Mouse (Mus musculus) adrenal gland, adult (tissue): ENCODE data around the gene Marc2.

Experiments used
- DNase-seq, 2 experiments: peaks; one replicate each; pipeline ENCODE4 v3.0.0; 2022 to 2023; ENCODE audit warnings: low spot score in 1 of 2; ENCODE audit not compliant: inconsistent age in 2 of 2

Marc2 gene

GRCm38 (mm10) chr1:184846092-184846750 is at the start of gene Marc2:
Gene Marc2, minus strand, starts transcription at chr1:184846451.
- no peak for DNase-seq

- no peak for DNase-seq
These were observed 45.7 kb upstream of the Marc2 start for GRCm38 (mm10) chr1:184891998-184892397.

GRCm38 (mm10) chr1:184889454-184889853 is 43.2 kb upstream of the Marc2 start:
- peak in 1 of 2 experiments; percentile 62 for DNase-seq

- DNase-seq, result no peak
These were observed 39.9 kb upstream of the Marc2 start for GRCm38 (mm10) chr1:184886160-184886559.

- peak; percentile 85 to 90 for DNase-seq
These were observed 36.3 kb upstream of the Marc2 start, which contains the start of gene C130074G19Rik for GRCm38 (mm10) chr1:184882281-184883268. Gene C130074G19Rik, minus strand, starts transcription at chr1:184883218.

GRCm38 (mm10) chr1:184881861-184882260 is 35.6 kb upstream of the Marc2 start:
- DNase-seq, result no peak

GRCm38 (mm10) chr1:184881211-184881610 is 35.0 kb upstream of the Marc2 start:
- no peak for DNase-seq

GRCm38 (mm10) chr1:184878860-184879259 is 32.6 kb upstream of the Marc2 start:
- no peak for DNase-seq

- no peak for DNase-seq
These were observed 31.1 kb upstream of the Marc2 start for GRCm38 (mm10) chr1:184877306-184877705.

- peak; percentile 59 to 74 for DNase-seq
These were observed 27.7 kb upstream of the Marc2 start for GRCm38 (mm10) chr1:184873910-184874309.

GRCm38 (mm10) chr1:184872069-184872819 is 26.0 kb upstream of the Marc2 start:
- DNase-seq, result no peak

GRCm38 (mm10) chr1:184871506-184871905 is 25.3 kb upstream of the Marc2 start:
- peak in 1 of 2 experiments; percentile 71 for DNase-seq

GRCm38 (mm10) chr1:184870646-184871385 is 24.6 kb upstream of the Marc2 start:
- peak in 1 of 2 experiments; percentile 61 for DNase-seq

GRCm38 (mm10) chr1:184869939-184870565 is 23.8 kb upstream of the Marc2 start:
- peak; percentile 60 to 84 for DNase-seq

- DNase-seq, result no peak
These were observed 21.4 kb upstream of the Marc2 start for GRCm38 (mm10) chr1:184867640-184868120.

GRCm38 (mm10) chr1:184864381-184864801 is 18.1 kb upstream of the Marc2 start:
- DNase-seq, result peak; percentile 51 to 67

- DNase-seq, result no peak
These were observed 16.4 kb upstream of the Marc2 start for GRCm38 (mm10) chr1:184862636-184863035.

- no peak for DNase-seq
These were observed 15.3 kb upstream of the Marc2 start for GRCm38 (mm10) chr1:184861551-184861950.

GRCm38 (mm10) chr1:184860276-184860675 is 14.0 kb upstream of the Marc2 start:
- peak in 1 of 2 experiments; percentile 66 for DNase-seq

- DNase-seq, result no peak
These were observed 12.0 kb upstream of the Marc2 start for GRCm38 (mm10) chr1:184858253-184858652.
